Mouse (Mus musculus): Measurements from ENCODE around the gene Rras. TPM values are rescaled to one million over a fixed set of nuclear protein-coding genes. Genes with fewer than 3 reads are reported as not detected.
"Not testable (repeated sequence)": the region's sequence is repeated elsewhere in the genome, so short reads cannot be mapped to it uniquely, and the experiment has no call there.

Gene Rras
- polyA plus RNA-seq, 1 experiment from 2014 or later = 21.2 TPM

GRCm38 (mm10) chr7:45015957-45016612 lies 1.7 kb upstream of the Rras start, which contains the start of gene Scaf1:
Gene Scaf1, minus strand, starts transcription at chr7:45016363.
- peak; percentile 100 for DNase-seq (ENCODE audit: low spot score)
- no peaks in the 10 kb centered on the region; the same call in 1 of the 2 replicates for H3K27me3 ChIP-seq (ENCODE audit: control insufficient read depth, insufficient read depth, low read length)
- H3K4me1 ChIP-seq (replicated peaks; ENCODE audit: control insufficient read depth, insufficient read depth, low read length) = no peaks in the 10 kb centered on the region; the same call in 1 of the 2 replicates
- peak within 1 kb of the TSS; percentile 94 for H3K4me3 ChIP-seq (ENCODE audit: low read depth, low read length)
- peak within 1 kb of the TSS; percentile 91 for H3K9ac ChIP-seq (ENCODE audit: low read depth, low read length)
- H3K36me3 ChIP-seq (ENCODE audit: control insufficient read depth, insufficient read depth, low read length) = peaks cover 9% of the 10 kb centered on the region; the same call in 1 of the 2 replicates
- under 1% methylated on average over 60 of the region's 69 CpGs for WGBS
- H3K4me2 ChIP-seq (replicated peaks; ENCODE audit: low read depth, low read length) = peak within 1 kb of the TSS; percentile 80
- no peaks in the 10 kb centered on the region for H3K9me3 ChIP-seq (ENCODE audit: control insufficient read depth, low read length)
- ATAC-seq (ENCODE audit: low FRiP score) = peak; percentile 92
- peak within 1 kb of the TSS; percentile 74 for H3K27ac ChIP-seq (ENCODE audit: low read depth, low read length)

- Histone ChIP-seq H3K4me2 (replicated peaks; ENCODE audit: low read depth, low read length) (peak overlapping the region; percentile 80), H3K9me3 (ENCODE audit: control insufficient read depth, low read length) (no peaks in the 10 kb centered on the region), H3K4me1 (replicated peaks; ENCODE audit: control insufficient read depth, insufficient read depth, low read length) (no peaks in the 10 kb centered on the region; the same call in 1 of the 2 replicates), H3K27me3 (ENCODE audit: control insufficient read depth, insufficient read depth, low read length) (no peaks in the 10 kb centered on the region; the same call in 1 of the 2 replicates), H3K4me3 (ENCODE audit: low read depth, low read length) (peak overlapping the region; percentile 94), H3K9ac (ENCODE audit: low read depth, low read length) (peak overlapping the region; percentile 32; the same call in 1 of the 2 replicates), H3K27ac (ENCODE audit: low read depth, low read length) (peak overlapping the region; percentile 61), H3K36me3 (ENCODE audit: control insufficient read depth, insufficient read depth, low read length) (peaks cover 5% of the 10 kb centered on the region; the same call in 1 of the 2 replicates)
- WGBS = 2% methylated on average over 4 of the region's 4 CpGs
- ATAC-seq (ENCODE audit: low FRiP score) (0 out of 2 replicates have a peak, but pooled peaks have one; percentile 0), DNase-seq (ENCODE audit: low spot score) (no peak)
These were observed 1.0 kb upstream of the Rras start for GRCm38 (mm10) chr7:45016761-45017160.

- Histone ChIP-seq H3K4me2 (replicated peaks; ENCODE audit: low read depth, low read length) (0 out of 2 replicates have a peak overlapping the region, but pooled peaks have one; percentile 3), H3K9ac (ENCODE audit: low read depth, low read length) (no peak overlapping the region), H3K27ac (ENCODE audit: low read depth, low read length) (no peak overlapping the region), H3K9me3 (ENCODE audit: control insufficient read depth, low read length) (no peaks in the 10 kb centered on the region), H3K4me3 (ENCODE audit: low read depth, low read length) (no peak overlapping the region), H3K36me3 (ENCODE audit: control insufficient read depth, insufficient read depth, low read length) (no peaks in the 10 kb centered on the region), H3K4me1 (replicated peaks; ENCODE audit: control insufficient read depth, insufficient read depth, low read length) (no peaks in the 10 kb centered on the region; the same call in 1 of the 2 replicates), H3K27me3 (ENCODE audit: control insufficient read depth, insufficient read depth, low read length) (no peaks in the 10 kb centered on the region; the same call in 1 of the 2 replicates)
- WGBS = 33% methylated on average over 8 of the region's 8 CpGs
- DNase-seq (ENCODE audit: low spot score) (no peak), ATAC-seq (ENCODE audit: low FRiP score) (no peak)
These were observed 1.3 kb downstream of the Rras start for GRCm38 (mm10) chr7:45019031-45019571.

- Histone ChIP-seq H3K4me2 (replicated peaks; ENCODE audit: low read depth, low read length) (no peak overlapping the region), H3K27ac (ENCODE audit: low read depth, low read length) (no peak overlapping the region), H3K36me3 (ENCODE audit: control insufficient read depth, insufficient read depth, low read length) (no peaks in the 10 kb centered on the region), H3K4me1 (replicated peaks; ENCODE audit: control insufficient read depth, insufficient read depth, low read length) (no peaks in the 10 kb centered on the region; the same call in 1 of the 2 replicates), H3K9ac (ENCODE audit: low read depth, low read length) (no peak overlapping the region), H3K27me3 (ENCODE audit: control insufficient read depth, insufficient read depth, low read length) (no peaks in the 10 kb centered on the region; the same call in 1 of the 2 replicates), H3K9me3 (ENCODE audit: control insufficient read depth, low read length) (no peaks in the 10 kb centered on the region), H3K4me3 (ENCODE audit: low read depth, low read length) (no peak overlapping the region)
- DNase-seq (ENCODE audit: low spot score) (no peak), ATAC-seq (ENCODE audit: low FRiP score) (no peak)
- 74% methylated on average over 9 of the region's 9 CpGs for WGBS
These were observed 2.5 kb downstream of the Rras start for GRCm38 (mm10) chr7:45020225-45020624.

- not testable (repeated sequence) for H3K27me3 ChIP-seq (ENCODE audit: control insufficient read depth, insufficient read depth, low read length); H3K27ac ChIP-seq (ENCODE audit: low read depth, low read length); H3K4me1 ChIP-seq (replicated peaks; ENCODE audit: control insufficient read depth, insufficient read depth, low read length); H3K9ac ChIP-seq (ENCODE audit: low read depth, low read length); ATAC-seq (ENCODE audit: low FRiP score); H3K9me3 ChIP-seq (ENCODE audit: control insufficient read depth, low read length); H3K4me3 ChIP-seq (ENCODE audit: low read depth, low read length); H3K4me2 ChIP-seq (replicated peaks; ENCODE audit: low read depth, low read length); DNase-seq (ENCODE audit: low spot score); H3K36me3 ChIP-seq (ENCODE audit: control insufficient read depth, insufficient read depth, low read length)
- 73% methylated on average over 5 of the region's 5 CpGs for WGBS
These were observed 6.0 kb downstream of the Rras start for GRCm38 (mm10) chr7:45023711-45024110.

- H3K4me1 ChIP-seq (replicated peaks; ENCODE audit: control insufficient read depth, insufficient read depth, low read length) = no peaks in the 10 kb centered on the region
- no peaks in the 10 kb centered on the region for H3K9me3 ChIP-seq (ENCODE audit: control insufficient read depth, low read length)
- no peak for DNase-seq (ENCODE audit: low spot score)
- no peaks in the 10 kb centered on the region for H3K27me3 ChIP-seq (ENCODE audit: control insufficient read depth, insufficient read depth, low read length)
- no peak for ATAC-seq (ENCODE audit: low FRiP score)
- no peak overlapping the region for H3K9ac ChIP-seq (ENCODE audit: low read depth, low read length)
- no peak overlapping the region; the same call in 1 of the 2 replicates for H3K4me3 ChIP-seq (ENCODE audit: low read depth, low read length)
- H3K27ac ChIP-seq (ENCODE audit: low read depth, low read length) = no peak overlapping the region
- peaks cover 9% of the 10 kb centered on the region; the same call in 1 of the 2 replicates for H3K36me3 ChIP-seq (ENCODE audit: control insufficient read depth, insufficient read depth, low read length)
- H3K4me2 ChIP-seq (replicated peaks; ENCODE audit: low read depth, low read length) = no peak overlapping the region
- WGBS = 91% methylated on average over 15 of the region's 15 CpGs
These were observed 6.8 kb downstream of the Rras start for GRCm38 (mm10) chr7:45024281-45025248.

GRCm38 (mm10) chr7:45025601-45026220 lies 8.0 kb downstream of the Rras start:
- no peak overlapping the region for H3K9ac ChIP-seq (ENCODE audit: low read depth, low read length)
- peaks cover 13% of the 10 kb centered on the region; the same call in 1 of the 2 replicates for H3K36me3 ChIP-seq (ENCODE audit: control insufficient read depth, insufficient read depth, low read length)
- ATAC-seq (ENCODE audit: low FRiP score) (no peak), DNase-seq (ENCODE audit: low spot score) (no peak)
- no peaks in the 10 kb centered on the region for H3K9me3 ChIP-seq (ENCODE audit: control insufficient read depth, low read length)
- no peaks in the 10 kb centered on the region for H3K4me1 ChIP-seq (replicated peaks; ENCODE audit: control insufficient read depth, insufficient read depth, low read length)
- no peaks in the 10 kb centered on the region for H3K27me3 ChIP-seq (ENCODE audit: control insufficient read depth, insufficient read depth, low read length)
- WGBS = 85% methylated on average over 8 of the region's 8 CpGs
- no peak overlapping the region for H3K27ac ChIP-seq (ENCODE audit: low read depth, low read length)
- H3K4me2 ChIP-seq (replicated peaks; ENCODE audit: low read depth, low read length) = no peak overlapping the region
- H3K4me3 ChIP-seq (ENCODE audit: low read depth, low read length) = no peak overlapping the region

GRCm38 (mm10) chr7:45026256-45026655 lies 8.5 kb downstream of the Rras start:
- peaks cover 16% of the 10 kb centered on the region for H3K36me3 ChIP-seq (ENCODE audit: control insufficient read depth, insufficient read depth, low read length)
- no peak for ATAC-seq (ENCODE audit: low FRiP score)

More at GRCm38 (mm10) chr7:45026256-45026655, 8.5 kb downstream of the Rras start:
- H3K27me3 ChIP-seq (ENCODE audit: control insufficient read depth, insufficient read depth, low read length) = no peaks in the 10 kb centered on the region
- H3K27ac ChIP-seq (ENCODE audit: low read depth, low read length) = no peak overlapping the region
- H3K9me3 ChIP-seq (ENCODE audit: control insufficient read depth, low read length) = no peaks in the 10 kb centered on the region
- no peak for DNase-seq (ENCODE audit: low spot score)
- no peak overlapping the region for H3K9ac ChIP-seq (ENCODE audit: low read depth, low read length)
- H3K4me3 ChIP-seq (ENCODE audit: low read depth, low read length) = no peak overlapping the region
- 57% methylated on average over 2 of the region's 2 CpGs for WGBS
- no peaks in the 10 kb centered on the region for H3K4me1 ChIP-seq (replicated peaks; ENCODE audit: control insufficient read depth, insufficient read depth, low read length)
- H3K4me2 ChIP-seq (replicated peaks; ENCODE audit: low read depth, low read length) = no peak overlapping the region
